Mouse (Mus musculus) intestine, postnatal 0 days (tissue): ENCODE results near the gene Bach1. TPM values are rescaled to one million over a fixed set of nuclear protein-coding genes. Genes with fewer than 3 reads are reported as not detected.

ENCODE experiments used
- ATAC-seq: fragments of 200-750 bp; cut with Nextera tagmentation; 2 replicates; pipeline ENCODE4 v1.8.0; 2017; ENCODE audit warnings: mild to moderate bottlenecking, moderate TSS enrichment, moderate library complexity
- H3K27ac ChIP-seq: fragments of 300-500 bp; sonication (generic); 2 replicates; pipeline ENCODE4 v1.5.1; 2014; ENCODE audit warnings: mild to moderate bottlenecking, low read depth, low read length, moderate library complexity
- H3K27me3 ChIP-seq: fragments of 300-500 bp; sonication (generic); replicated peaks from 2 replicates; pipeline ENCODE4 v1.6.1; 2014; ENCODE audit warnings: low read length, mixed read lengths; ENCODE audit not compliant: control insufficient read depth, insufficient read depth
- H3K36me3 ChIP-seq: fragments of 300-500 bp; sonication (generic); 2 replicates; pipeline ENCODE4 v1.6.1; 2014; ENCODE audit warnings: mild to moderate bottlenecking, moderate library complexity; ENCODE audit not compliant: control insufficient read depth, insufficient read depth
- H3K4me1 ChIP-seq: fragments of 300-500 bp; sonication (generic); replicated peaks from 2 replicates; pipeline ENCODE4 v1.6.1; 2014; ENCODE audit warnings: antibody characterized with exemption, low read length, mixed read lengths; ENCODE audit not compliant: control insufficient read depth, insufficient read depth
- H3K4me2 ChIP-seq: fragments of 300-500 bp; sonication (generic); replicated peaks from 2 replicates; pipeline ENCODE4 v1.6.1; 2014; ENCODE audit warnings: low read depth, mild to moderate bottlenecking, moderate library complexity
- H3K4me3 ChIP-seq: fragments of 300-500 bp; sonication (generic); 2 replicates; pipeline ENCODE4 v1.5.1; 2014; ENCODE audit warnings: low read depth, low read length
- H3K9ac ChIP-seq: fragments of 300-500 bp; sonication (generic); 2 replicates; pipeline ENCODE4 v1.6.1; 2014; ENCODE audit warnings: mild to moderate bottlenecking, low read depth, low read length
- H3K9me3 ChIP-seq: fragments of 300-500 bp; sonication (generic); 2 replicates; pipeline ENCODE4 v1.6.1; 2016; ENCODE audit warnings: mixed run types; ENCODE audit not compliant: control insufficient read depth
- CTCF ChIP-seq: sonication (generic); IDR thresholded peaks from 2 replicates; pipeline ENCODE4 v1.5.1; 2016; ENCODE audit warnings: low read depth, mild to moderate bottlenecking, control low read depth, antibody characterized with exemption, moderate library complexity
- WGBS: fragments of 180-500 bp; shearing (Covaris S2); extraction: QIAGEN DNeasy Blood & Tissue Kit; methylation state at CpG from one replicate; pipeline ENCODE4 v1.1.7; 2014; 5-methylcytosine and 5-hydroxymethylcytosine counted together
- polyA plus RNA-seq: library from polyadenylated mRNA; unstranded; fragments of >200 nt; fragmentation: Nextera tagmentation; extraction: Ambion mirVana; gene quantifications from 2 replicates; pipeline ENCODE4 v1.2.1, GENCODE M21; 2015

Bach1 gene
- polyA plus RNA-seq = 21.3 and 22.8 TPM in 2 replicates

DNA sequence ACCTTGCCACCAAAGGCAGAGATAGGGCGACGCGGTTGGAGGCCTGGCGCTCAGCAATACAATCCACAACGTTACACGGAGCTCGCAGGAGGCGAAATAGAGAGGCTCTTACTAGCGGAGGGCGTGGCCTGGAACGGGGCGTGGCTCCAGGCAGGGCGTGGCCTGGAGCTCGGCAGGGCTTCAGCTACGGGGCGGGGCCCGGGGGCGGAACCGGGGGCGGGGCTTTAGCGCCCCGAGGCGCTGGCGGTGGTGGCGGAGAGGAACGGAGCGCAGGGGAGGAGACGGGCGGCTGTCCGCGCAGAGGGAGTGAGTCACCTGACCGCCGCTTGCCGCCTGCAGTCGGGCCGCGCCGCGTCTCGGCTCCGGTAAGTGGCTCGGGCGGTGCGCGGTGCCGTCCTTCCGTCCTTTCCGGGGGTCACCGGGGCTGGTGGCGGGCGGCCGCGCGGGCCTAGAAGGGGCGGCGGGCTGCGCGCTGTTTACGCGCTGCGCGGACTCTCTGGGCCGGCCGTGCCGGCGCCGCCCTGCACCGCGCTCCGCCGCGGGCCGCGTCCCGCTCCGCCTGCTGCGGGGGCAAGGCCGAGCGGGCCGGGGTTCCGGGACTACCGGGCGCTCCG, at the start of gene Bach1:
Gene Bach1, plus strand, starts transcription at position 254 of the 614 bp plus-strand sequence.
- H3K4me1 ChIP-seq = peaks cover 6% of the 10 kb centered on the region
- peak within 1 kb of the TSS; percentile 94 for H3K4me3 ChIP-seq
- H3K4me2 ChIP-seq = peak within 1 kb of the TSS; percentile 64
- WGBS = under 1% methylated on average over 75 of the region's 84 CpGs
- no peaks in the 10 kb centered on the region for H3K9me3 ChIP-seq
- ATAC-seq = peak; percentile 87
- no peaks in the 10 kb centered on the region for H3K36me3 ChIP-seq
- peak within 1 kb of the TSS; percentile 99 for H3K9ac ChIP-seq
- no peak; the same call in 1 of the 2 replicates for TF ChIP-seq CTCF
- H3K27me3 ChIP-seq = no peaks in the 10 kb centered on the region
- peak within 1 kb of the TSS; percentile 99 for H3K27ac ChIP-seq

DNA sequence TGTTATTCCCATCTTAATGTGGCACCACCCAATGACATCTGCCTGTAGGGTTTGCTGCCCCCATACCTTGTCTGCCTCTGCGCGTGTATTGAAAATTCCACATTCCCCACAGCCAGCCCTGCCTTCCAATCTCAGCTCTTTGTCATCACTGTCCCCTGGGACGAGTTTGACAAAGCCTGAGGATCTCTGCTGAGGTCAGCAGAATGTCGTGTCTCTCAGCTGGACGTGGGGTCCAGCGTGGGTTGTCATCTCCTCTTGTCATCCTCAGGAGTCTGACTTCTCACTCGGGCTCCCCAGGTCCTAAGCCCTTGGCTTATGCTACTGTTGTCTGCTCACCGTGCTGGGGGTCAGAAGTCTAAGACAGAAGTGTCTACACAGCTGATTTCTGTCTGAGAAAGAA, 46.4 kb upstream of the Bach1 start:
- Histone ChIP-seq H3K4me1 (no peaks in the 10 kb centered on the region), H3K9me3 (no peaks in the 10 kb centered on the region), H3K36me3 (no peaks in the 10 kb centered on the region), H3K9ac (no peak overlapping the region), H3K27ac (no peak overlapping the region), H3K27me3 (no peaks in the 10 kb centered on the region), H3K4me3 (no peak overlapping the region), H3K4me2 (no peak overlapping the region)
- no peak for TF ChIP-seq CTCF
- no peak for ATAC-seq
- 79% methylated on average over 8 of the region's 8 CpGs for WGBS

GRCm38 (mm10) chr16:87652924-87653323, 45.8 kb upstream of the Bach1 start:
- no peak for ATAC-seq
- Histone ChIP-seq H3K9ac (no peak overlapping the region), H3K4me1 (no peaks in the 10 kb centered on the region), H3K9me3 (no peaks in the 10 kb centered on the region), H3K36me3 (no peaks in the 10 kb centered on the region), H3K27me3 (no peaks in the 10 kb centered on the region), H3K4me3 (no peak overlapping the region), H3K27ac (no peak overlapping the region), H3K4me2 (no peak overlapping the region)
- TF ChIP-seq CTCF = no peak
- WGBS = 86% methylated on average over 13 of the region's 13 CpGs

- no peak for ATAC-seq
- WGBS = 59% methylated on average over 11 of the region's 11 CpGs
- no peaks in the 10 kb centered on the region for H3K36me3 ChIP-seq
- H3K4me3 ChIP-seq = no peak overlapping the region
- no peaks in the 10 kb centered on the region for H3K9me3 ChIP-seq
- no peak for TF ChIP-seq CTCF
- H3K4me2 ChIP-seq = no peak overlapping the region
- no peak overlapping the region for H3K9ac ChIP-seq
- H3K27ac ChIP-seq = no peak overlapping the region; the same call in 1 of the 2 replicates
- no peaks in the 10 kb centered on the region for H3K27me3 ChIP-seq
- H3K4me1 ChIP-seq = no peaks in the 10 kb centered on the region
Measured at GRCm38 (mm10) chr16:87654016-87654575, 44.6 kb upstream of the Bach1 start.

DNA sequence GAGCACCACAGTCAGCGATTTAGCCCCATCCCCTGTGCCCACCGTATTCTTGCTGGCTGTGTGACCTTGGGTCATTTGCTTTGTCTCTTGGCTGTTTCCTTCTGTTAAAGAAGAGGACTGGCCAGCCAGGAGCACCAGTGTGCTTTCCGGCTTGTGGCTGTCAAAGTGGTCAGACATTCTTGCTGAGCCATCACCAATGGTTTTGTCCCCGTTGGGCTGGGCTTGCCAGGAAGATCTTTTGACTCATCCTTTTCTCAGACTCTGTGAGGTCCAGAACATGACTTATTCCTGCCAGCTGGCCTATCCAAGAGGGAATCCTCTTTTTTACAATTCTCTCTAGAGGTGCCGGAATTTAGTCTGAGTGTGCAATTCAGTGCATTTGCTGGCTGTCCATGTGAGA, 43.7 kb upstream of the Bach1 start:
- H3K4me2 ChIP-seq = no peak overlapping the region
- no peak overlapping the region for H3K4me3 ChIP-seq
- no peak overlapping the region; the same call in 1 of the 2 replicates for H3K27ac ChIP-seq
- no peak for ATAC-seq
- H3K9ac ChIP-seq = no peak overlapping the region
- no peaks in the 10 kb centered on the region for H3K4me1 ChIP-seq
- no peaks in the 10 kb centered on the region for H3K9me3 ChIP-seq
- no peak for TF ChIP-seq CTCF
- H3K36me3 ChIP-seq = no peaks in the 10 kb centered on the region
- WGBS = 78% methylated on average over 5 of the region's 5 CpGs
- no peaks in the 10 kb centered on the region for H3K27me3 ChIP-seq

- Histone ChIP-seq H3K36me3 (no peaks in the 10 kb centered on the region), H3K27me3 (no peaks in the 10 kb centered on the region), H3K4me1 (no peaks in the 10 kb centered on the region), H3K9me3 (no peaks in the 10 kb centered on the region), H3K4me2 (no peak overlapping the region), H3K9ac (no peak overlapping the region), H3K27ac (no peak overlapping the region), H3K4me3 (no peak overlapping the region)
- no peak for TF ChIP-seq CTCF
- no peak for ATAC-seq
- WGBS = 71% methylated on average over 9 of the region's 9 CpGs
Measured at GRCm38 (mm10) chr16:87655579-87655978, 43.2 kb upstream of the Bach1 start.
